Mouse (Mus musculus): ENCODE results near the gene Zfp382. TPM values are rescaled to one million over a fixed set of nuclear protein-coding genes. Genes with fewer than 3 reads are reported as not detected.
"Not testable (repeated sequence)": the region's sequence is repeated elsewhere in the genome, so short reads cannot be mapped to it uniquely, and the experiment has no call there.

The Zfp382 gene
- polyA plus RNA-seq, 1 experiment from 2014 or later, result 11.5 TPM

DNA sequence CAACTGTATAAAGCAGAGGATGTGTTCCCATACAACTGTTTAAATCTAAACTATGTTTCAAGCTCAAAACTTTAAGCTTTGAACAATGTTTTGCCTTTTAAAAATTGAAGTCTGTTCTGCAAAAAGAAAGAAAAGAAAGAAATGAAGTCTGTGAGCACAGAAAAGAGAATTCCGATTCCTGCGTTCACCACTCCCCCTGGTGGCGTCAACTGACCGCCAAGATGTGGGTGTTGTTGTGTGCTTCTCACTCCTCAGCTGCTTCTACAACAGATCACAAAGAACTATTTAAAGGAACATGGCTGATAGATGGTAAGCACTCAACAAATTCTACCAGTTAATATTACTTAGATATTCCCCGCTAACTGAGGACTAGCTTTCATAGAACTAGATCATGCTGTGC is 41.4 kb downstream of the Zfp382 start:
- Histone ChIP-seq H3K9ac (no peak overlapping the region), H3K4me3 (no peak overlapping the region), H3K4me2 (replicated peaks) (no peak overlapping the region), H3K4me1 (no peaks in the 10 kb centered on the region), H3K9me3 (peaks cover 85% of the 10 kb centered on the region), H3K27ac (no peak overlapping the region), H3K27me3 (replicated peaks) (no peaks in the 10 kb centered on the region), H3K36me3 (peaks cover 90% of the 10 kb centered on the region)
- ATAC-seq (ENCODE audit: low FRiP score, low read depth), result no peak
- 99% methylated on average over 5 of the region's 5 CpGs for WGBS

DNA sequence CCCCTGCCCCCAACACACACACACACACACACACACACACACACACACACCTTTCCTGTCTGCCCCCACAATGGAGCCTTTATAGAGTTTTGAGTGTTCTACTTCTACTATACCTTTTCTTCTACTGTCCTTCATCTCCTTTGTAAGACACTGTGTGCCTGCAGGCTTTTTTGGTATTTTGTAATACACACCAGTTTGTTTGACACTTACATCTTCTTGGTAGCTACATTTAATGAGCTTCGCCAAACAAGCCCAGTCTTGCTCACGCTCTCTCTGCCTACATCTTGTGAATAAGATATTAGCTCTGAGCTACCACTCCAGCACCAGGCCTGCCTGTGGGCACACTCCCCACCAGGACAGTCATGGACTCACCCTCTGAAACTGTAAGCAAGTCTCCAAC is 43.0 kb downstream of the Zfp382 start:
- Histone ChIP-seq H3K27ac (no peak overlapping the region), H3K9ac (no peak overlapping the region), H3K4me1 (no peaks in the 10 kb centered on the region), H3K4me2 (replicated peaks) (no peak overlapping the region), H3K27me3 (replicated peaks) (no peaks in the 10 kb centered on the region), H3K36me3 (peaks cover 75% of the 10 kb centered on the region), H3K9me3 (peaks cover 70% of the 10 kb centered on the region), H3K4me3 (no peak overlapping the region)
- ATAC-seq (ENCODE audit: low FRiP score, low read depth), result no peak
- 99% methylated on average over 2 of the region's 2 CpGs for WGBS

DNA sequence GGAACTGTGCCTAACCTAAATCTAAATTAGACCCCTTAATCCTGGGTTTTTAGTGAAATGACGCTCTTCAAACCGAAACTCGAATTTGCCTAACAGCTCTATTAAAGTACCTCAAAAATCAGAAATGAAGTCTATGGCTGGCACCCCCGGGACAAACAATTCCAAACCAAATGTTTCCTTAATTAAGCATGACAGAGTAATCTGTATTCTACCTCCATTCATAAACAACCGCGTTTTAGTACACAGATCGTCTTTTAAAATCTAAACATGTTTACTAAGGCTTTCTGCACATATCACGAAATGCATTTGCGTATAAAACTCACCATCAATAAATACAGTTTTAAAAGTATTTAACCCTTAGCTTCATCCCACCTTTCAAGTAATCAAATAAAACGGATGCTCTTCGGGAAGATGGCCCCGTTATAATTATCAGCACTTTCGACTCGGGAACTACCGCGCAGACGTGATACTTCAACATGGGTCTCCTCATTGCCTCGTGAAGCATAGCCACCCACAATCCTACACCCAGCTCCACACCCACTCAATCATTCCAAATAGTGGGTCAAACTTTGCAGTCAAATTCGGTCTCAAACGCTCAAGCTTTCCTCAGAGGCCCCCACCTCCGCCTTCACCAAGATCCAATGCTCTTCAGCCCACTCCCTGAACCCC is 47.3 kb downstream of the Zfp382 start:
- Histone ChIP-seq H3K4me3 (peak overlapping the region; percentile 63), H3K9ac (peak overlapping the region; percentile 82), H3K4me2 (replicated peaks) (peak overlapping the region; percentile 66), H3K4me1 (peaks cover 6% of the 10 kb centered on the region), H3K27ac (peak overlapping the region; percentile 83), H3K36me3 (peaks cover 37% of the 10 kb centered on the region), H3K27me3 (replicated peaks) (no peaks in the 10 kb centered on the region), H3K9me3 (peaks cover 31% of the 10 kb centered on the region)
- 3% methylated on average over 21 of the region's 21 CpGs for WGBS
- peak; percentile 52 for ATAC-seq (ENCODE audit: low FRiP score, low read depth)

DNA sequence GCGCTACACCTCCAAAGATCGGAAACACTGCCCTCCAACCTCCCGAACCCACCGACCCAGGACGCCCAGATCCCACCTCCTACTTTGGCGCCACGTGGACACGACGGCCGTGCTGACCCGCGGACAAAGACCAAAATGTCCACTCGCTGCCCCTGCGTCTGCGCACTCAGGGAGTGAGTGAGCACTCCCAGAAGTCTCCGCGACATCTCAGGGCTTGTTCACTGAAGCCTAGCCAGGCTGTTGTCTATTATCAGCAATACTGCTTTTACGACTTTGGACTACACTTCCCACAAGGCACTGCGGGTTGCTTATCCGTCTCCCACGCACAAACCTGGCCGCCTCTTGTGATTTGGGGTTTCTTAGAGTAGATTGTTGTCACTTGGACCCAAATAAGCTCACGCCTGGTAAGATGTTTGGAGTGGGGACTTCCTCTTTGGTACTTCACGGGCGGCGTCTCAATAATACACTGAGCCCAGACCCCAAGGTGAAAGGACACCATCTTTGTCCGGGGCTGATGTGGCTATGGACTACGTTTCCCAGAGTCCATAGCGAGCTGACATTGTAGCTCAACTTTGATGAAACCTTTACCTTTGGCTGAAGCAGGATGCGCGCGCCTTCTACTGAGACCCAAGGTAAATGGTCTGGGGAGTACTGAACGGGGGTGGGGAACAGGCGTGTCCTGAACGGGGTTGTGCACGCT is 48.0 kb downstream of the Zfp382 start, which contains the start of gene Zfp146:
Gene Zfp146, minus strand, starts transcription at position 168 of the 700 bp plus-strand sequence.
- Histone ChIP-seq H3K36me3 (peaks cover 32% of the 10 kb centered on the region), H3K9ac (peak within 1 kb of the TSS; percentile 82), H3K27me3 (replicated peaks) (no peaks in the 10 kb centered on the region), H3K27ac (peak within 1 kb of the TSS; percentile 83), H3K4me3 (peak within 1 kb of the TSS; percentile 63), H3K4me1 (peaks cover 6% of the 10 kb centered on the region), H3K9me3 (peaks cover 25% of the 10 kb centered on the region), H3K4me2 (replicated peaks) (peak within 1 kb of the TSS; percentile 66)
- peak; percentile 97 for ATAC-seq (ENCODE audit: low FRiP score, low read depth)
- WGBS, result under 1% methylated on average over 36 of the region's 36 CpGs

DNA sequence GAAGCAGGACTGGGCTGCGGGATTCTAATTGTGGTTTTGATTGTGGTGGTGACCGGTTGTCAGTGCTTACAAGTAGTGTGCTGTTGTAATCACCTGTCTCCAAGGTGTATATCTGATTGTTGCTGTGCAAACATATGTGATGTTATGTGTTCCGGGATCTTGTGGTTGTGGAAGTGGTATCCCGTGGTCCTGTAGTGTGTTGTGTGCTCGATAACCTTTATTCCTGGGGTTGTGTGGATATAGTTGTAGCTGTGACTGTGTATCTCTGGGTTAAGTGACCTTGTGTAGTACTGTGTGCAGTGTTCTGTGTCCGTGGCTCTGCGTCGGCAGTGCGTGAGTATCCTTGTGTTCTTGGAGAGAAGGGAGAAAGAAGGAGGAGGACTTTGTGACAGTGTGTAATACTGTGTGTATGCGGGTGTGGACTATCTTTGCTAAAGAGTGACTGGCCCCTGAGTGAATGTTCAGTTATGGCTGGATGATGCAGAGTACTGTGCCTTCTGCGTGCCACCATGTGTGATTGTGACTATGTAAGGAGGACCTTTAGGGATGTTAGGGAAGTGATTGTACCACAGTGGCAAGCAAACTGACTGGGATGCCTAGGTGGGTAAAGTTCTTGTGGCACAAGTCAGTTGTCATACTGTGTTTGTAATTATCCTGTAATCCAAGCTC is 48.7 kb downstream of the Zfp382 start:
- Histone ChIP-seq H3K4me3 (peak overlapping the region; percentile 63), H3K4me2 (replicated peaks) (peak overlapping the region; percentile 66), H3K9ac (peak overlapping the region; percentile 82), H3K36me3 (peaks cover 25% of the 10 kb centered on the region), H3K9me3 (peaks cover 19% of the 10 kb centered on the region), H3K27ac (peak overlapping the region; percentile 18; the same call in 1 of the 2 replicates), H3K27me3 (replicated peaks) (no peaks in the 10 kb centered on the region), H3K4me1 (peaks cover 6% of the 10 kb centered on the region)
- peak; percentile 48 for ATAC-seq (ENCODE audit: low FRiP score, low read depth)
- 34% methylated on average over 11 of the region's 11 CpGs for WGBS

DNA sequence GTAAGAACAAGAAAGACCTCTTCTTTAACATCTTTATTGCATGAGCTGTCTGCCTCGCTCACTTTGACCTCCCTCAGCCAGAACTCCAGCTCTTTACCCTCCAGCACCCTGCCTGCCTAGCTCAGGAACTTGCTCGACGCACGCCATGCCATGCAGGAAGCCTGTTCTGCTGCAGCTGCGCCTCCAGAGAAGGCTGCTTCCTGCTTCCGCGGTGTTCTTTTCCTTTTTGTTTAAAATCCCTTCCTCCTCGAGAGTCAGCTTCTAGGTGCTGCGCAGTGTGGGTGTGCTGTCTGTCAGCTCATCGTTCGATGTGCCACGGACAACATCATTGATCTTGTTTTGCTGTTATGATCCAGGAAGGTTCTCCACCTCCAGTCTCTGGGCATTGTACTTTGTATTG is 54.7 kb downstream of the Zfp382 start:
- 78% methylated on average over 12 of the region's 12 CpGs for WGBS
- Histone ChIP-seq H3K4me3 (no peak overlapping the region), H3K4me2 (replicated peaks) (no peak overlapping the region), H3K9ac (no peak overlapping the region), H3K4me1 (no peaks in the 10 kb centered on the region), H3K36me3 (peaks cover 33% of the 10 kb centered on the region), H3K9me3 (no peaks in the 10 kb centered on the region), H3K27me3 (replicated peaks) (no peaks in the 10 kb centered on the region), H3K27ac (no peak overlapping the region)
- no peak for ATAC-seq (ENCODE audit: low FRiP score, low read depth)

DNA sequence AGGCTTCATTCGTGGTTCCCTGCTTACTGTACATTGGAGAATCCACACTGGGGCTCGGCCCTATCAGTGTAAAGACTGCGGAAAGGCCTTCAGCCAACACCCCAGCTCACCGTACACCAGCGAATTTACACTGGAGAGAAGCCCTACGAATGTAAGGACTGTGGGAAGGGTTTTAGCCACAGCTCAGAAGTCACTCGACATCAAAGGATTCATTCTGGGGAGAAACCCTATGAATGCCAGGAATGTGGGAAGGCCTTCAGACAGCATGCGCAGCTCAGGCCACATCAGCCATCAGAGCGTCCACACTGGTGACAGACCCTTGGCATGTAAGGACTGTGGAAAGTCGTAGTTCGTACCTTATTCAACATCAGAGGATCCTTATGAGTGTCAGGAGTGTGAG is 56.5 kb downstream of the Zfp382 start:
- H3K9me3 ChIP-seq, result no peaks in the 10 kb centered on the region
- no peaks in the 10 kb centered on the region for H3K4me1 ChIP-seq
- 88% methylated on average over 11 of the region's 11 CpGs for WGBS
- no peak for ATAC-seq (ENCODE audit: low FRiP score, low read depth)
- no peak overlapping the region for H3K4me2 ChIP-seq (replicated peaks)
- H3K36me3 ChIP-seq, result peaks cover 33% of the 10 kb centered on the region
- H3K27ac ChIP-seq, result no peak overlapping the region
- H3K27me3 ChIP-seq (replicated peaks), result no peaks in the 10 kb centered on the region
- H3K4me3 ChIP-seq, result no peak overlapping the region
- no peak overlapping the region for H3K9ac ChIP-seq

DNA sequence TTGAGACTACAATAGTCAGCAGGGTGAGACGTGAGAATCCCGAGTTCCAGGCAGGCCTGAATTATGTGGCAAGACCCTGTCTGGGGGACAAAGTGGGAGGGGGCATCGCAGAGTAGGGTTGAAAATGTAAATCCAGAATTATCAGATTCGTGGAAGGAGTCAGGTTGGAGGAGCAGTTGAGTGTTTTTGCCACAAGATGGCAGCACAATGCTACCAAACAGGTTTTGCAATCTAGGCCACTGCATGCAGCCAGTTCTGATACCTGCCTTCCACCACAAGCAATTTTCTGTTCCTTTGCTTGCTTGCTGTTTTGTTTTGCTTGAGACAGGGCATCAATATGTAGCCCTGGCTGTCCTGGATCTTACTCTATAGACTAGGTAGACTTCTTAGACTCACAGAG is 59.6 kb downstream of the Zfp382 start:
- WGBS, result 4% methylated on average over 4 of the region's 4 CpGs
- Histone ChIP-seq H3K9me3 (no peaks in the 10 kb centered on the region), H3K36me3 (peaks cover 41% of the 10 kb centered on the region), H3K4me2 (replicated peaks) (no peak overlapping the region), H3K27ac (no peak overlapping the region), H3K9ac (no peak overlapping the region), H3K27me3 (replicated peaks) (no peaks in the 10 kb centered on the region), H3K4me1 (peaks cover 6% of the 10 kb centered on the region; the same call in 1 of the 2 replicates), H3K4me3 (no peak overlapping the region)
- no peak; the same call in 1 of the 2 replicates for ATAC-seq (ENCODE audit: low FRiP score, low read depth)

DNA sequence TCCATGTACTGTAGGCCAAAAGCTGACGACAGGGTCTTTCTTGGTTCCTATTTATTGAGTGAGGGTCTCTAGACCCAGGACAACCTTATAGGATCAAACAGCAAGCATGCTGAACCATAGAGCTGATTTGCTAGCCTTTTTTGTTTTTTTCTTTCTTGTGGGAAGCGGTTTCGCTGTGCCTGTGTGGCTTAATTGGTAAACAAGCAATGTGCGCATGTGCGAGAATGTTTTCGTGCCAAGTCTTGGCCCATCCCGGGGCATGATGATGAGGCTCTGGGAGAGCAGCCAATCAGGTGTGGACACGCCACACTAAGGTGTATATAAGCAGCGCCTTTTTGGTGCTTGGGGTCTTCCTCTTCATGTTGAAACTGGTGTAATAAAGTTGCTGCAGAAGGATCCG is 60.2 kb downstream of the Zfp382 start:
- not testable (repeated sequence) for ATAC-seq (ENCODE audit: low FRiP score, low read depth); H3K9ac ChIP-seq; H3K4me3 ChIP-seq; H3K27ac ChIP-seq; H3K4me2 ChIP-seq (replicated peaks); H3K27me3 ChIP-seq (replicated peaks); H3K4me1 ChIP-seq; H3K9me3 ChIP-seq
- WGBS, result 90% methylated on average over 10 of the region's 10 CpGs
- peaks cover 41% of the 10 kb centered on the region for H3K36me3 ChIP-seq

DNA sequence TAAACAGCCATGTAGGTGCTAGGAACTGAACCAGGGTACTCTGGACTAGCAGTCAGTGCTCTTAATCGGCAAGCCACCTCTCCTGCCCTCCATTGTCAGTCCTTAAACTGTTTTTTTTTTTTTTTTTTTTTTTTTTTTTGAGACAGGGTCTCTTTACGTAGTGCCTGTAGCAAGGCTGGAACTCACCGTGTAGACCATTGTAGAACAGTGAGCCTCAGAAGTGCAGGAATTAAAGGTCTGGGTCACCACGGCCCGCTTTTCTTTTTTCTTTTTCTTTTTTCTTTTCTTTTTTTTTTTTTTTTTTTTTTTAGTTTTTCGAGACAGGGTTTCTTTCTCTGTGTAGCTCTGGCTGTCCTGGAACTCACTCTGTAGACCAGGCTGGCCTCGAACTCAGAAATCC is 61.4 kb downstream of the Zfp382 start:
- ATAC-seq (ENCODE audit: low FRiP score, low read depth); H3K27ac ChIP-seq; H3K4me1 ChIP-seq; H3K4me3 ChIP-seq; H3K27me3 ChIP-seq (replicated peaks); H3K9me3 ChIP-seq; H3K9ac ChIP-seq; H3K4me2 ChIP-seq (replicated peaks): not testable (repeated sequence)
- WGBS, result 82% methylated on average over 7 of the region's 7 CpGs
- peaks cover 44% of the 10 kb centered on the region for H3K36me3 ChIP-seq

DNA sequence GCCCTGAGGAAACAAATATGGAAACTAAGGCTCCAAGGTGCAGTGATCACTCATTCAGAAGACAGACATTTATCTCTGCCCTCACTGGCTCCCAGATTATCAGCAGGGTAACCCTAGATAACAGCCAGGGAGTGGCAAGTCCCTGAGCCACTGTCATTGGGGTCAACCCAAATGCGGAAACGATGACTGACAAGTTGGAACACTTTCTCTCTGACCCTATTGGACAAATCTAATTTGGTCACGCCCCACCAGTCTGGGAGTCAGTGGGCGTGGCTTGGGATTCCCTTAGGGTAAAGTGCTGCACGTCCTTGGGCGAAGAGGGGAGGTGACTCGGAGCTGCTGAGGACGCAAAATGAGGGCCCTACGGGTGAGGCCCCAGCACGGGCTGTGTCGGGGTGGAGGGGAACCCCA is 62.1 kb downstream of the Zfp382 start, which contains the start of gene Cox7a1:
Gene Cox7a1, plus strand, starts transcription at position 266 of the 411 bp plus-strand sequence.
- 0 out of 2 replicates have a peak within 1 kb of the TSS, but pooled peaks have one; percentile 23 for H3K9ac ChIP-seq
- peaks cover 44% of the 10 kb centered on the region for H3K36me3 ChIP-seq
- H3K27me3 ChIP-seq (replicated peaks), result no peaks in the 10 kb centered on the region
- 2% methylated on average over 11 of the region's 11 CpGs for WGBS
- ATAC-seq (ENCODE audit: low FRiP score, low read depth), result peak; percentile 62
- H3K4me2 ChIP-seq (replicated peaks), result peak within 1 kb of the TSS; percentile 48
- H3K4me3 ChIP-seq, result no peak within 1 kb of the TSS
- peaks cover 6% of the 10 kb centered on the region; the same call in 1 of the 2 replicates for H3K4me1 ChIP-seq
- H3K9me3 ChIP-seq, result no peaks in the 10 kb centered on the region
- H3K27ac ChIP-seq, result no peak within 1 kb of the TSS
